Mouse (Mus musculus) thymus, adult 2 months (tissue): ENCODE results near the gene Brca1. TPM values are rescaled to one million over a fixed set of nuclear protein-coding genes. Genes with fewer than 3 reads are reported as not detected.
"Not testable (repeated sequence)": the region's sequence is repeated elsewhere in the genome, so short reads cannot be mapped to it uniquely, and the experiment has no call there.

Source experiments
- DNase-seq: peaks from one replicate; pipeline ENCODE4 v3.0.0; 2021
- H3K27ac ChIP-seq: fragments of 200-500 bp; 2 replicates; pipeline ENCODE4 v1.5.1; 2012; ENCODE audit warnings: low read length, control low read depth; ENCODE audit not compliant: control insufficient read depth, insufficient read depth
- H3K27me3 ChIP-seq: fragments of 200-500 bp; 2 replicates; pipeline ENCODE4 v1.6.1; 2012; ENCODE audit warnings: mild to moderate bottlenecking, low read length, moderate library complexity, mixed read lengths; ENCODE audit not compliant: control insufficient read depth, insufficient read depth
- H3K36me3 ChIP-seq: fragments of 200-500 bp; 2 replicates; pipeline ENCODE4 v1.6.1; 2012; ENCODE audit warnings: mild to moderate bottlenecking, low read length, moderate library complexity; ENCODE audit not compliant: control insufficient read depth, insufficient read depth
- H3K4me1 ChIP-seq: fragments of 200-500 bp; replicated peaks from 2 replicates; pipeline ENCODE4 v1.6.1; 2012; ENCODE audit warnings: low read length; ENCODE audit not compliant: control insufficient read depth, insufficient read depth
- H3K4me3 ChIP-seq: fragments of 200-500 bp; 2 replicates; pipeline ENCODE4 v1.5.1; 2012; ENCODE audit warnings: mild to moderate bottlenecking, low read length, control low read depth, moderate library complexity; ENCODE audit not compliant: control insufficient read depth, insufficient read depth
- CTCF ChIP-seq: fragments of 200-500 bp; IDR thresholded peaks from 2 replicates; pipeline ENCODE4 v1.5.1; 2012; ENCODE audit warnings: mild to moderate bottlenecking, control low read depth, low read length, moderate library complexity, borderline replicate concordance; ENCODE audit not compliant: control insufficient read depth, poor library complexity, insufficient read depth; ENCODE audit errors: extremely low read depth
- POLR2A ChIP-seq: fragments of 200-500 bp; IDR thresholded peaks from 2 replicates; pipeline ENCODE4 v1.6.1; 2012; ENCODE audit warnings: mild to moderate bottlenecking, low read length, control low read depth, moderate library complexity; ENCODE audit not compliant: control insufficient read depth, poor library complexity, insufficient read depth; ENCODE audit errors: extremely low read depth
- WGBS: fragments of 180-500 bp; shearing (Covaris S2); methylation state at CpG from one replicate; pipeline ENCODE4 v1.1.7; 2018; 5-methylcytosine and 5-hydroxymethylcytosine counted together
- polyA plus RNA-seq: library from polyadenylated mRNA; depleted of rRNA; stranded (reverse); fragments of >200 nt; gene quantifications from 2 replicates; pipeline ENCODE4 v1.2.3, GENCODE M21; 2012

The Brca1 gene
- polyA plus RNA-seq, 1 experiment, result 4.3 TPM

DNA sequence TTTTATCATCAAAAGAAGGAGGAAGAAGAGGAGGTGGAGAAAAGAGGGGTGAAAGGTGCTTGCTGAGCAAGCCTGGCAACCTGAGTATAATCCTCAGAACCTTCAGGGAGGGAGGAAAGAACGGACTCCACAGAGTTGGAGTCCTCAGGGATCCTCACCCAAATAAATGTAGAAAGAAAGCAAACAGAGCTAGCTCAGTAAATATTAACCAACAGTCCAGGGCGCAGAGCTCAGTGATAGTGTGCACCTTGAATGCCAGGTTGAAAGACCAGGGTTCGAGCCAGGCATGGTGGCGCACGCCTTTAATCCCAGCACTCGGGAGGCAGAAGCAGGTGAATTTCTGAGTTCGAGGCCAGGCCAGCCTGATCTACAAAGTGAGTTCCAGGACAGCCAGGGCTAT is 96.1 kb downstream of the Brca1 start:
- DNase-seq, result no peak
- Histone ChIP-seq H3K36me3 (peaks cover 23% of the 10 kb centered on the region), H3K4me3 (no peak overlapping the region), H3K27ac (no peak overlapping the region), H3K4me1 (peaks cover 2% of the 10 kb centered on the region; the same call in 1 of the 2 replicates), H3K27me3 (no peaks in the 10 kb centered on the region)
- TF ChIP-seq POLR2A (no peak), CTCF (no peak)
- 97% methylated on average over 7 of the region's 7 CpGs for WGBS

DNA sequence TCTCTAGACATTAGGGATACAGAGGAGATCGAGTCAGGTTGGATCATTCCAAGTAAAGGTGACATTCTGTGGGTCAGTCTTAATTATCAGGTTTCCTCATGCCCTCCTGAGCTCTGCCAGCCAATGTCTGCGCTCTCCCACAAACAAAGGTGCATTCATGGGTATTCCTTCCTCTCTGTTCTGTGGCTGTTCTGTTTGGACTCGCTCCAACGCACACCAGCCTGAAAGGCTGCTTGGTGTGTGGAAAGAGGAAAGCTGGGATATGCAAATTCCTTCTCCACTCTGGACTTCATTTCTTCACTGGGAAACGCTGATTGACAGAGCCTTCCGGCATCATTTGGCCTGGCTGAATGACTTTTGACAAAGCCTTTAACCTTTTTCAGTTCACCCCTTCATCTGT is 97.1 kb downstream of the Brca1 start:
- DNase-seq, result no peak
- no peak for TF ChIP-seq POLR2A
- TF ChIP-seq CTCF, result no peak
- H3K27ac ChIP-seq, result no peak overlapping the region
- no peak overlapping the region for H3K4me3 ChIP-seq
- H3K27me3 ChIP-seq, result no peaks in the 10 kb centered on the region
- WGBS, result 88% methylated on average over 6 of the region's 6 CpGs
- peaks cover 20% of the 10 kb centered on the region for H3K36me3 ChIP-seq
- H3K4me1 ChIP-seq, result peaks cover 2% of the 10 kb centered on the region; the same call in 1 of the 2 replicates

DNA sequence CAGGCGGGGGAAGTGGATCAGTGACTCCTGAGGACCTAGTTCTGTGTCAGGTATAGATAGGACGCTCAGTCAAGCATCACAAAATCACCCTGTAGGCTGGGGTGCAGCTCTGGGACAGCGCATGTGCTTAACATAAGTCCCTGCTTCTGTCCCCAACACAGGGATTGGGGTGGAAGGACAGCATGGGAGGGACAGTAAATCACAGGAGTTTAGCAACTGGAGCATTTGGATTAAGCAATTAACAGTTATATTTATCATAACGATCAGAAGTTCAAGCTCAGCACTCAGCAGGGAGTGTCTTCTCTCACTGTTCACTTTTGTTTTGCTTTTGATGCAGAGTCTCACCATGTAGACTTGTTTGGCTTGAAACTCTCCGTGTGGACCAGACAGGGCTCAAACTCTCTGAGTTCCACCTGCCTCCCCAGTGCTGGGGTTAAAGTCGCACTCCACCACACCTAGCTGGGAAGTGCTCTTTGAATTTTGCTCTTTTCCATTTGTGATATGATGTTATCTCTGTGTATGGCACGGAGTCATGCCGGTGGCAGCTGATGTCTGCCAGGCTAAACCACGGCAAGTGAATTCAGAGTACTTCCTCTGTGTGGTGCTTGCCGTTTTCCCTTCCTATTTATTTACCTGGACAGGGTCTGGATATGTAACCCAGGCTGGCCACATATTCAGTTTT is 99.5 kb downstream of the Brca1 start:
- Histone ChIP-seq H3K4me3 (no peak overlapping the region), H3K36me3 (peaks cover 1% of the 10 kb centered on the region; the same call in 1 of the 2 replicates), H3K27ac (no peak overlapping the region), H3K4me1 (peaks cover 16% of the 10 kb centered on the region), H3K27me3 (no peaks in the 10 kb centered on the region)
- 53% methylated on average over 10 of the region's 10 CpGs for WGBS
- DNase-seq, result no peak
- TF ChIP-seq CTCF, result no peak
- TF ChIP-seq POLR2A, result no peak

DNA sequence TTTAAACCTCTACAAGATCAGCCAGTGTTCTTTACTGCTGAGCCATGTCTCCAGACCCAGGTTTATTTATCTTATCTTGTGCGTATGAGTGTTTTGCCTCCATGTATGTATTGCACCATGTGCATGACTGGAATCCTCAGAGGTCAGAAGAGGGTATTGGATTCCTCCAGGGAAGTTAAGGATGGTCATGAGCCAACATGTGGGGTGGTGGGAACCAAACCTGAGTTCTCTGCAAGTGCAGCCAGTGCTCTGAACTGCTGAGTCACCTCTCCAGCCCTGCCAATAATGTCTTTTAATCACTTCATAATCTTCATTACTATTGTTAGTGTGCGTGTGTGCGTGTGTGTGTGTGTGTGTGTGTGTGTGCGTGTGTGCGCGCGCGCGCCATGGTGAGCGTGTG is 100.2 kb downstream of the Brca1 start:
- Histone ChIP-seq H3K36me3 (no peaks in the 10 kb centered on the region), H3K4me3 (no peak overlapping the region), H3K4me1 (peaks cover 16% of the 10 kb centered on the region), H3K27ac (no peak overlapping the region), H3K27me3 (no peaks in the 10 kb centered on the region)
- TF ChIP-seq POLR2A (no peak), CTCF (no peak)
- no peak for DNase-seq
- WGBS, result 94% methylated on average over 10 of the region's 10 CpGs

DNA sequence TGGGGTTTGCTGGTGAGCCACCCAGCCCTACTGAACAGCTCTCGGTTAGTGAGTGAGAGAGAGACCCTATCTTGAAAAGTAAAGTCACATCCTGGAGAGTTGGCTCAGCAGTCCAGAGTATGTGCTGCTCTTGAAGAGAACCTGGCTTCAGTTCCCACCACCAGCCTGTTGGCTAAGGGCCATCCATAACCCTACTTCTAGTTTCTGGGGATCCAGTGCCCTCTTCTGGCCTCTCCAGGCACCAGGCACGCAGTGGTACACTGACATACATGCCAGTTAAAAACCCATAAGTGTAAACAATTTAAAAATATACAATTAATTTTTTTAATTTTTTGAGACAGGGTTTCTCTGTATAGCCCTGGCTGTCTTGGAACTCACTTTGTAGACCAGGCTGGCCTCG is 101.4 kb downstream of the Brca1 start:
- no peaks in the 10 kb centered on the region for H3K36me3 ChIP-seq
- 86% methylated on average over 3 of the region's 3 CpGs for WGBS
- no peaks in the 10 kb centered on the region for H3K27me3 ChIP-seq
- DNase-seq, result peak; percentile 36
- H3K4me3 ChIP-seq, result no peak overlapping the region
- no peak for TF ChIP-seq CTCF
- TF ChIP-seq POLR2A, result no peak
- H3K27ac ChIP-seq, result no peak overlapping the region
- H3K4me1 ChIP-seq, result peaks cover 16% of the 10 kb centered on the region

DNA sequence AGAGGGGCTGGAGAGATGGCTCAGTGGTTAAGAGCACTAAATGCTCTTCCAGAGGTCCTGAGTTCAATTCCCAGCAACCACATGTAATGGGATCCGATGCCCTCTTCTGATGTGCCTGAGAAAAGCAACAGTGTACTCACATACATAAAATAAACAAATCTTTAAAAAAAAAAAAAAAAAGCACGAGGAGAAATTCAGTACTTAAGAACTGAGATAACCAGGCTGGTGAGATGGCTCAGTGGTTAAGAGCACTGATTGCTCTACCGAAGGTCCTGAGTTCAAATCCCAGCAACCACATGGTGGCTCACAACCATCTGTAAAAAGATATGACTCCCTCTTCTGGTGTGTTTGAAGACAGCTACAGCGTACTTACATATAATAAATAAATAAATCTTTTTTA is 102.2 kb downstream of the Brca1 start:
- WGBS, result 76% methylated on average over 4 of the region's 4 CpGs
- peaks cover 16% of the 10 kb centered on the region for H3K4me1 ChIP-seq
- H3K36me3 ChIP-seq, DNase-seq, H3K27ac ChIP-seq, H3K4me3 ChIP-seq, H3K27me3 ChIP-seq: not testable (repeated sequence)

DNA sequence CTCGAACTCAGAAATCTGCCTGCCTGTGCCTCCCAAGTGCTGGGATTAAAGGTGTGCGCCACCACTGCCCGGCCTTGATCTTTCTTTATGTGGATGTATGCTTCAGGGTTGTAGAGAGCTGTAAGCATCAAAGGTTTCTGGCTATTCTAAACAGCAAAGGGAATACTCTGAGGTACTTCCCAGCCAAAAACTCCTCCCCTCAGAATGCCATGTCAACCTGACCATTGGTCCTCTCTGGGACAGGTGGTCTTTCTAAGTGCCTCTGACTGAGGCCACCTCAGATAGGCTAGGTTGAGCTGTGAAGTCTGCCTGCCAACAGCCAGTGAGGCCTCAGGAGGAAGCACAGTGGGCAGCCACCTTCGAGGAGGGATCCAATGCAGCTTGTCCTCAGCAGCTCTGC is 102.9 kb downstream of the Brca1 start:
- H3K27me3 ChIP-seq, result no peaks in the 10 kb centered on the region
- H3K4me3 ChIP-seq, result peak overlapping the region; percentile 96
- TF ChIP-seq POLR2A (no peak), CTCF (no peak)
- peaks cover 16% of the 10 kb centered on the region for H3K4me1 ChIP-seq
- no peak for DNase-seq
- H3K36me3 ChIP-seq, result peaks cover 13% of the 10 kb centered on the region
- WGBS, result 9% methylated on average over 4 of the region's 4 CpGs
- peak overlapping the region; percentile 90 for H3K27ac ChIP-seq
